Mouse (Mus musculus) adrenal gland, postnatal 10 days (tissue): ENCODE measurements around the gene Cdh5. TPM values are rescaled to one million over a fixed set of nuclear protein-coding genes. Genes with fewer than 3 reads are reported as not detected.

Experiments
- DNase-seq: peaks from one replicate; pipeline ENCODE4 v3.0.0; 2021; ENCODE audit warnings: mixed read lengths
- total RNA-seq, 2 experiments: library from RNA; stranded (reverse); gene quantifications; 2 replicates each; pipeline ENCODE4 v1.2.3; 2021

Cdh5 gene
- total RNA-seq, 2 experiments from 2014 or later, result 161 to 189 TPM

DNA sequence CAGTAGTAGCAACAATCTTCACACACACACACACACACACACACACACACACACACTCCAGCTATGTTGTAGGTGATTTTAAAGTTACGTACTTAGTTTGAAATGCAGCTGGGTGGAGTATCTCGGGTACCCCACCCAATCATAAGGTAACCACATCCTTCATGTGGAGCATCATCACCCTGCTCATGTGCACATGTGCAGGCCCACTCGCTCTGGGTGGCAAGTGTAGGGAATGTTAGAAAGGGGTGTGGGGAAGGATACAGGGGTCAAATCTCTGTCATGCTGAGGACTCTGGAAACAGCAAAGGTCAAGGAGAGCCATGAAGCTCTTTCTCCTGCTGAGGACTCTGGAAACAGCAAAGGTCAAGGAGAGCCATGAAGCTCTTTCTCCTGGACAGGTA lies 34.9 kb downstream of the Cdh5 start:
- DNase-seq, result no peak

DNA sequence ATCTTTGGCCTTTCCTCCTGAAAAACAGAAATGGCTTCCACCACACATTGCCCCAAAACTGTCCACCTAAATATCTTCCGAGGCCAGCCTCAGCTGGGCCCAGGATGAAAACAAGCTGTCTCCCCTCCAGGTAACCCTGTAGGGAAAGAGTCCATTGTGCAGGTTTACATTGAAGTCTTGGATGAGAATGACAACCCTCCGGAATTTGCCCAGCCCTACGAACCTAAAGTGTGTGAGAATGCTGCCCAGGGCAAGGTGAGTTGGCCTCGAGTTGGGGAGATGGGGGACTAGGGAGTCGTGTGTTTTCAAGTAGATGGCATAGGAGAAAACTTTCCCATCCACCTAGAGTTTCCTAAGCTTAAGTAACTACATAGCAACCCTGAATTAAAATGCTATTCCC lies 36.2 kb downstream of the Cdh5 start:
- no peak for DNase-seq

DNA sequence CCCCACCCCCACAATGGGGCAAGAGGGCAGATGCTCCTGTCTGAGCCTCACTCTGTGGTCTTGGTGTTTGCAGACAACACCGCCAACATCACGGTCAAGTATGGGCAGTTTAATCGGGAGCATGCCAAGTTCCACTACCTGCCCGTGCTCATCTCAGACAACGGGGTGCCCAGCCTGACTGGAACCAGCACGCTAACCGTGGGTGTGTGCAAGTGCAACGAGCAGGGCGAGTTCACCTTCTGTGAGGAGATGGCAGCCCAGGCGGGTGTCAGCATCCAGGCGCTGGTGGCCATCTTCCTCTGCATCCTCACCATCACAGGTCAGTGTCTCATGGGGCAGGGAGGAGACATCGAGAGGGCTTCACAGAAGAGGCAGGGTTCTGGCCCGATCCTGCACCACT lies 39.2 kb downstream of the Cdh5 start:
- no peak for DNase-seq

DNA sequence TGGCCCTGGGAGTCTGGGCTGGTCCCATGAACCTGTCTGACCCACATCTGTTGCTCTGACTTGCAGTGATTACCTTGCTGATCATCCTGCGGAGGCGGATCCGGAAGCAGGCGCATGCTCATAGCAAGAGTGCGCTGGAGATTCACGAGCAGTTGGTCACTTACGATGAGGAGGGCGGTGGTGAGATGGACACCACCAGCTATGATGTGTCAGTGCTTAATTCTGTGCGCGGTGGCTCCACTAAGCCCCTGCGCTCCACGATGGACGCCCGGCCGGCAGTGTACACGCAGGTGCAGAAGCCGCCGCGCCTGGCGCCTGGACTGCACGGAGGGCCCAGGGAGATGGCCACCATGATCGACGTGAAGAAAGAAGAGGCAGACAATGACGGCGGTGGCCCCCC lies 41.0 kb downstream of the Cdh5 start:
- DNase-seq, result no peak

DNA sequence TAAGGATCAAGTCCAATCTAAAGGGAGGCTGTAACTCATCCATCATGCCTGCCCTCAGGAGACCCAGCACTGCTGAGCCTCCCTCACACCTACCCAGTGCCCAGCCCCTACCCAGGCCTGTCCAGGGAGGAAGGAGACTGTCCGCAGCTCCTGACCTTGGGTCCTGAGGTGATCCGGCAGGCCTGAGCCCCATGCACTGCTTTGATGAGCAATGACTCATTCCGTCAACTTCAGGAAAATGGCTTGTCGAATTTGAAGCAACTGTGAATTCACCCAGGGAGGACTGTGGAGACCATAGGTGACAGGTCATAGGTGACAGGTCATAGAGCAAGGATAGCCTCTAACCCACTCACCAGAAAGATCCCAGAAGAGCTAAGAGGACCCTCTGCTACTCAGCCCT lies 42.0 kb downstream of the Cdh5 start:
- no peak for DNase-seq

DNA sequence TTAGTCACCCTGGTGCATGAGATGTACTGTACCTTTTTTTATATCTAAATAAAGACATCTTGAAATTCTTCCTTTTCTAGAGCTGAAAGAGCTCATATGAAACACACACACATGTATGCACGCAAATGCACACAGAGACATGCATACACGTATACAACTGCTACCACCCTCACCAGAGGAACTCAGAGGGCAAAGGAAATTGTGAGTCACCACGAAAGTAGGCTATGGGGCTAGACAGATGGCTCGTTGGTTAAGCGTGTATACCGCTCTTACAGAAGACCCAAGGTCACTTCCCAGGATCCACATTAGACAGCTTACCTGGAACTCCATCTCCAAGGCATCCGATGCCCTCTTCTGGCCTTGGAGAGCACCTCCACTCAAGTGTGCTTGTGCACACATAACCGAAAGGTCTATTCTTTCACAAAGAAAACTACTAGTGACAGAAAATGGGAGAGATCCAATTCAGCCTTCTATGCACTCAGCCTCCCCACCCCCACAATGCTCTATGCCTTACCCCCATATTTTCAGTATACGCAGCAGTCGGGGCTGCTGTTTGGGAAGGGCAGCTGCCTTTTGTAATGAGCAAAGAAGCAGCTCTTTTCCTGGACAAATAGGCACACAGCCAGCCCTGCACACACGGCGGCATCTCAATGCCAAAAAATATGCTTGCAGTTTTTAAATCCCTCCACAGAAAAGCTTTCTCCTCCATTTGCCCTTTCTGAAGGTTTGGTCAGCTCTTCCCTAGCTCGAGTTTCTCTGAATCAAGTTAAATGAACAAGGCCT lies 43.2 kb downstream of the Cdh5 start:
- no peak for DNase-seq

DNA sequence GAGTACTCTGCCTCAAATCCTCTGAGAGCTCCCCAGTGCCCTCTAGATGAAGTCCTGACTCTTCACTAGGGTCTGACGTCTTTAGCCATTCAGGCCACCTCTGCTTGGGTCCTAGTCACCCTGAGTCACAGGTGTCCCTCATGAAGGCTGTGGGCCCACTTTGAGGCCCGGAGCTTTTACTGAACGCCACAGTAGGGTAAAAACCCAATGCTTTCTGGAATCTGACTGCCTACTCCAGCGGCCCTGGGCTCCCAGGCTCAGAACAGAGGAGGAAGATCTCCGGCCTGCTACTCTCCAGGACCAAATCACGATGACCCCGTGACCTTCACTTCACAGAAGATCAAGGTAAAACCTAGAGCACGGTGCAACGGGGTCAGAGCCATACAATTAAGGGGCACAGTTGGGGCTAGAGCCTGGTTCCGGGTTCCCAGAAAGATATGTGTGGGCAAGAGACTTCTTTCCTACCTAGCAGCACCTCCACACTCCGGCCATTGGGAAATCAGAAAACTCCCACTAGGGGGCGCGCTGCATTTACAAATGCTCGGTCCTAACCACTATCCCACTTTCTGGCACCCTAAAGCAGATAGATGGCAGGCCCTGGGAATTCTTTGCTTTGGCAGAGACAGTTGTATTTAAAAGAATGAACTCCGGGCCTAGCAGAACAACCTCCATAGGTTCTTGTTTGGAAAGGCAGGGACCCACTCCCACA lies 44.7 kb downstream of the Cdh5 start:
- DNase-seq, result peak; percentile 94

DNA sequence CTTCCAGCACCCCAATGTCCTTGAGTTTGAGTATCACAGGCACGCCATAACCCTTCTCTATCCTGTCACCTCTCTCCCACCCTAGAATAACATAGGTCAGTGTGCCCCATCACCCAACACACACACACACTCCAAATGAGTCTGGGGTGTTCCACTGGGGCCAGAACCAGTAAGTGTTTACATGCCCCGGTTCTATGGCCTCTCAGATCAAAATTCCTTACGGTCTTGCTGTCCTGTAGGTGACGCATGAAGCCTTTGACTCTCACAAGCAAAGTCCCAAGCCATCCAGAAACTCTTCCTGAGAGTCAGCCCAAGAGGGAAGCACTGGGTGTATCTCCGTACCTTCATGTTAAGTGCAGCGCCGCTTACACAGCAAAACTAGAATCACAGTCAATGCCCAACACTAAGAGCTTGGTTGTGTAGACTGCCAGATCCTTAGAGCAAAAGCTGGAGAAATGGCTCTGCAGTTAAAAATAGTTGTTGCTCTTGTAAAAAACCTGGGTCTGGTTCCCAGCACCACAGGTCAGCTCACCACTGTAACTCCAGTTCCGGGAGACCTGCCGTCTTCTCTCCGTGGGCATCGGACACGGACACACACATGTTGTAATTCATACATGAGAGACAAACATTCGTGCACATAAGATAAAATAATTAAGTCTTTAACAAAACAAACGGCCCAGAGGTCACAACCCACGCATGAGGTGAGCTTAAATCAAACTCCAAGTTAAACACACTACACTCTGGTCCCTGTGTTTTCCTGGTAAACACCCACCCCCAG lies 45.5 kb downstream of the Cdh5 start:
- no peak for DNase-seq

DNA sequence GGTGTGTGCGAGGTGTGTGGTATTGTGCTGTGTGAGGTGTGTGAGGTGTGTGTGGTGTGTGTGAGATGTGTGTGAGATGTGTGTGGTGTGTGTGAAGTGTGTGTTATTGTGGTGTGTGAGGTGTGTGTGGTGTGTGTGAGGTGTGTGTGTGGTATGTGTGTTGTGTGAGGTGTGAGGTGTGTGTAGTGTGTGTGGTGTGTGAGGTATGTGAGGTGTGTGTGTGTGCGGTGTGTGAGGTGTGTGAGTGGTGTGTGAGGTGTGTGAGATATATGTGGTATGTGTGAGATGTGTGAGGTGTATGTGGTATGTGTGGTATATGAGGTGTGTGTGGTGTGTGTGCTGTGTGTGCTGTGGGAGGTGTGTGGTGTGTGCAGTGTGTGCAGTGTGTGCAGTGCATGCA lies 46.5 kb downstream of the Cdh5 start:
- DNase-seq, result no peak

DNA sequence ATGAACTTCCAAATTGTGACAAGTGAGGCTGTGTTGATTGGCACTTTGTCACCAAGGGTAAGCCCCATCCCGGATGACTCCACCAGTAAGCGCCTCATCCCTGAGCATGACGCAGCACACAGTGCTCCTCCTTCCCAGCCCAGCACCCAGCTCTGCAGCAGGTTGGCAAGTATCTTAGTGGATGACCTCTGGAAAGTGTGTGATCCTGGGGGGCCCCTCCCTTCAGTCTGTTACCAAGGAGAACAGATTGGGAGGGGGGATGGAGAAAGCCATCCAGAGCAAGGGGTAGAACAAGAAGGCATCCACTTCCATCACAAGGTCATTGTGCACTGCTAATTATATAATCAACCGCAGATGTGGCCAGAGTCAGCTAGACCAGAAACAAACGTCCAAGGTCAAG lies 59.3 kb downstream of the Cdh5 start:
- no peak for DNase-seq

DNA sequence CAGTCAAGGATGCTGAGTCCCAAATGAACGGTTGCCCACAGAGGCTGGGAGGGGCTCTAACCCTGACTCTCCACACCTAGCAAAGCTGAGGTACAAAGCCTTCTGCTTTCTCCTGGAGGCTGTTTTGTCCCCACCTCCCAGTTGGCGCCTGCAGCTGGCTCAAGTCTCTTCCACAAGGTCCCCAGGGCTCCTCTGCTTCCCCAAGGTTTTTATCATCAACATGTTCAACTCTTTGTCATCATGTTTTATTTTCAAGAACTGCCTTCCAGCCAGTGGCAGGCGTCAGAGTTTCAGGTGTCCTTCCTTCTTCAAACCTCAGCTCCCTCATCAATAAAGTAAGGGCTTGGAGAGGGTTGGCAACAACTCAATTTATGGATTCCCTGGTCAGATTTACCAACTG lies 68.0 kb downstream of the Cdh5 start:
- DNase-seq, result no peak

DNA sequence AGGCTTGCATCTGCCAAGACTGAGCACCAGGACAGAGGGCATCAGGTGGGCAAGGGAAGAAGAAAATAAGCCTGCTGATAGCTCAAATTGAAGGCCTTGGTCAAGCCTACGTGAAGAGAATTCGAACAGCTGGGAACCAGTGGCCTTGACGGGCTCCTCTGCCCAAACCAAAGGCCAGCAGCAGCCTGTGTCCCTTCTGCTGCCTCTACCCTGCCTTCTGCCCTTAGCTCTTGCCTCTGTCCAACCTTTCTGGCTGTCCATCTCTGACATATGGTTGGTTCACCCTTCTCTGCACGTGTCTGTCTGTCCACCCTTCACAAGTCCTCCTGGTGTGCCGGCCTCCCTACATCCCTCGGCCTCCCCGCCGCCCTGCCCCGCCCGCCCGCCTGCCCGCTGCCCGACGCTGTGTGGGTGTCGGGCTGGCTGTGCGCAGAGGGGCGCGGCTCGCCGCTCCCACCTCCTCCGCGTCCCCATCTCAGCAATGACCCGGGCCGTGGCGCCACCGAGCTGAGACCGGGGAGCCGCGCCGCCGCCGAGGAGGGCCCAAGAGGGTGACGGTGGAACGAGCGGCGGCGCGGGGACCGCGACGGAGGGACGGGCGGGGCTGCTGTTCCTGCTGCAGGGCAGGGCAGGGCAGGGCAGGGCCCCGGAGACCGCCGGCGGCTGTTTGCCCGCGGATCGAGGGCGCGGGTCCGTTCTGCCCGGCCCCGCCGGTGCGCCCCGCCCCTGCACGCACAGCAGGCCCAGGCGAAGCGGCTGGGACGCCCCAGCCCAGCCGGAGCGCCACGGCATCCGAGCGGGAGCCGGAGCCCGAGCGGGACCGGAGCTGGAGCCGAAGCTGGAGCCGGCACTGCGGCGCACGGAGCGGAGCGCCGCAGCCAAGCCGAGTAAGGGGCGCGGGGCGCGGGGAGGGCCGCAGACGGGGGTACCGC lies 69.0 kb downstream of the Cdh5 start, which contains the start of gene Bean1:
Gene Bean1 (plus strand): TSS at position 325 of the 932 bp plus-strand sequence.
- peak; percentile 72 for DNase-seq

DNA sequence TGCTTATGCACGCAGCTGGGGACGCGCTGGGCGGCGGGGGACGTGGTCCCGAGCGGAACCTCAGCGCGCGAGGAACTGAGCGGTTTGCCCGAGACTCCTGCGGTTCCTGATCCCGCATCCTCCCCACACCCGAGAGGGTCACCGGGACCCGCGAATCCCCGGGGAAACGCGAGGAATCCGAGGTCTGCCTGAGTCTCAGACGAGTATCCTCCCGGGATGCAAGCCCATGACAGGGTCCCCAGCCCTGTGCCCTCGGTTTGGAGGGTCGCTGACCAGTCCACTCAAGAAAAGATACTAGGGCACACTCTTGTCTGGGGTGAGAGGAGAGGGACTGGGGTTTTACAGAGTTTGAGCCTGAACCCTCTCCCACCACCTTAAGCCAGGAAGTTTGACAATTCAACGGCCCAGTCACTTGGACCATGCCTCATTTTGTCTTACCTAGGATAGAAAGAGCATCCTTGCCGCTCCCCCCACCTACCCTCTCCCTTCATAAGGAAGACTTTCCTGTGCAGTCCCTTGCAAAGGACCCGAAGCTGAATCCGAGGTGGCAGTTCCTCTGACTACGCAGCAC lies 69.7 kb downstream of the Cdh5 start:
- DNase-seq, result no peak

DNA sequence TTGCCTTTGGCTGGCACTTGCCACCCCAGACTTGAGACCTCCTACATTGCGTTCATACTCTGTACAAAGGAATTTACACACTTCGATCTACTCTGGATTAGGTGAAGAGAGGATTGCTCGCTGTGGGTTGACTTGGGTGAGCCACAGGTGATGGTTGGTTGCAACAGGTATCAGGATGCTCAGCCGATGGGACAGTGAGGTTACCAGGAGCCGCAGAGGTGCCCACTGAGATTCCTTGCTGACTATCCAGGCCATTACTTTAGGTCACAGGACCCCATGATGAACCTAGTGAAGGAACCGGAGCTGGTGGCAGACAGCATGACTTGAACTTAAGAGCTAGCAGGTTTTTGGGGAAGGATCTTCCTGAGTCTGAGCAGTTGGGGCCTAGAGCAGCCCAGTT lies 71.0 kb downstream of the Cdh5 start:
- DNase-seq, result no peak

DNA sequence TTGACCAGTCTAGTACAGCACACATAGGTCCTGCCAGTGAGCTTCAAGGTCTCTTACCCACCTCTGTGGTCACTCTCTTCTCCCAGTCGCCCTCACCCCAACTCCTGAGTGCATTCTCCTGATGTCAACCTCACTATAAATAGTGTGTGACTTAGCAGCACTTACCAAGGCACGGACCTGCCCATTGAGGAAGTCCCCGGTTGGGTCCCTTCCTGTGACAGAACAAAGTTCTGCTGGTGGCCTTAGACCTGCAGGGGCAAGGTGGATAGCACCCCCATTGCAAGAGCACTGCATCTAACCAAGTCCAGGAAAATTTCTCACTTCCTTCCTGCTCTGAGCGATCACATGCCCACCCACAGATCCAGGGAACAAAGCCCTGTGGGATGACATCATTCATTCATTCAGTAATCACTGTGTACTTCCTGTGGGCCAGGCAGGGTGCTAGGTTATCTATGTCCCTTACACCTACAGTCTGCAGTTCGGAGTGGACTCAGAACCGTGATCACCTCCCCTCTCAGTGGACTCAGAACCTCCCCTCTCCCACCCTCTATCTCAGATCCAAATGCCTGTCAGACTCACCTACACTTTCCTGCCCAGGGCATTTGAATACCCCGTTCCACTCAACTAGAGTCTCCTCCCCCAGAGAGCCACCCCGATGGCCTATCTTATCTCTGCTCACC lies 74.6 kb downstream of the Cdh5 start:
- DNase-seq, result no peak

DNA sequence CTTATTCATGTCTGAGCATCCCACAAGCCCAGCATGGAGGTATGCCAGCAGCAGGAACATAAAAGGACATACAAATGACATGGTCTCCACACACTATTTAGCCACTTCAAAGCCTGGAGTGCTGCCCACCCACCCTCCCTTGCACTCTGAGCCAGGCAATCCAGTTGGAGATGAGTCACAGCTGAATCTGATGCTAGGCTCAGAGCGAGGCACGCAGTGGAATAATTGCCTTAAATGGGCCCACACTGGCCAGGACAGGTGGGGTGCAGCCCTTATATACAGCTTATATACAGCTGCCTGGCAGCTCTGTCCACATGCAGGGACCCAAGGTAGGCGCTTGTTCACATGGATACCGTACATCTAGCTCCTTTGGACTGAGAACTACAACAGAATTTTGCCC lies 75.6 kb downstream of the Cdh5 start:
- no peak for DNase-seq

DNA sequence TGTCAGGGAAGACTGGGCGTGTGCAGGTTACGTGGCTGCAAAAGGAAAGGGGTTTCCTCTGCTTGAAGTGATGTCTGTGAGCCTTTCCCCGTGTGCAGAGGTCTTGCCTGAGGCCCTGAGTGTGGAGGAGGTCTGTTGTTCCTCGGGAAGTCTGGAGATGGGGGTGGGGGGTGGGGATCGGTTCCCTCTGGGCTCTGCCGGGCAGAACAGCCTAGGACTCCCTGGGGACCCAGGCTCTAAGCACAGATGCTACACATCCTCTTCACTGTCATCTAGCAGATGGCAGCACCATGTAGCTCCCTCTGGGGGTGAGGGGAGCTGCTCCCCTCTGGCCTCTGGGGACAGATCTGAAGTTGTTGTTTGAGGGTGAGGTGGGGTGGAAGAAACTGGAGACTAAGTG lies 83.5 kb downstream of the Cdh5 start:
- no peak for DNase-seq

DNA sequence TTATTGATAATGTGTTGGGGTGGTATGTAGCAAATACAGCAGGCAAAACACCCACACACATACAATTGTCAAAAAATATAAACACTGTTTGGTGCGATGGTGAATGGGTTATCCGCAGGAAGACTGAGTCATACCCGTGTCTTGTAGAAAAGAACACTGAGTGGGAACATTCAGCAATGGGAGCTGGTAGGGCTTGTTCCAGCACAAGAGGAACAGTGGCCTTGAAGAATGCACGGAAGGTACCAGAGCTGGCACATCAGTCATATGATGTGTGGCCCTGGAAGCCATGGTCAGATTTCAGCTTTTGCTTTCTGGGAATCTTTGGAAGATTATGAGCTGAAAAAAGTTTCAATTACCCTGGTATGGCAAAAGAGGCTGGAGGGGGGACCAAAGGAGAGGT lies 85.4 kb downstream of the Cdh5 start:
- no peak for DNase-seq

DNA sequence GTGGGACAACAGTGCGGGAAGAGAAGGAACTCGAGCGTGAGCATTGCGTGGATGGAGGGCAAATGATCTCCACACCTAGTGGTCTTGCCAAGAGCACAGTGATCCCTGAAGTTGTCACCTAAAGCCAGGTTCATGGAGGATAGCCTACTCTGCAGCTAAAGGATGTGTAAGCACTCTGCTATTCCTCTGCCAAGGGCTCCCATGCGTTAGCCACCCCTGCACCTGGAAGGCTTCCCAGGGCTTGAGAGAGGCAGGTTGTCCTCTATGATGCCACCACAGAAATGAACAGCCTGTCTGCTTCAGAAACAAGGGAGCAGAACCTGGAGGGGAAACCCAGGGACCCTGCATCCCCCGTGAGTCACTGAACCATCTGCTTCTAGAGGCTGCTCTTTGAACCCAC lies 86.2 kb downstream of the Cdh5 start:
- no peak for DNase-seq

DNA sequence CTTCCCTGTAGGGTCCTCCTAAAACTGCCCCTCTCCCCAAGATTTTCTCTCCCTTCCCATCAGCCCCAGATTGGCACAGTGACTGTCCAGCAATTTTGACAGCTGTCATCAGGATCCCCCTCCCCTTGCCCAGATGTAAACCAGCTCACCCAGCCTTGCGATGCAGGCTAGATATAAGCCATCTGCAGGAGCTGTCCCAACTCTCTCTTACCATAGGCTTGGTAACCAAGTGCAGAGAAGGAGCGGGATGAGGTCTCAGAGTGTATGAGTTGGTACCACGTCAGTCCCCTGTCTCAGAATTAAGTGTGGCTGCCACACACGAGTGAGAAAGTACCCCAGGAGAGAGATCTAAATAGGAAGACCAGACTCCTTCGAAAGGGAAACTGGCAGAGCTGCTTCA lies 87.0 kb downstream of the Cdh5 start:
- DNase-seq, result no peak
